Mouse (Mus musculus): Measurements from ENCODE around the gene Plekhm2. TPM values are rescaled to one million over a fixed set of nuclear protein-coding genes. Genes with fewer than 3 reads are reported as not detected.

Plekhm2 gene
- total and polyA plus RNA-seq, 3 experiments: 12.4 to 28.2 (median 13.7) TPM

GRCm38 (mm10) chr4:141679016-141679415 is 14.3 kb upstream of the Plekhm2 start:
- no peak for TF ChIP-seq MAZ (IDR thresholded peaks at IDR 0.05; ENCODE audit: low read depth, low read length)
- TF ChIP-seq GABPA (IDR thresholded peaks at IDR 0.05; ENCODE audit: insufficient replicate concordance, low read depth, low read length): no peak
- no peak for TF ChIP-seq CTCF (conservative IDR thresholded peaks at IDR 0.05 in 1 of 2, IDR thresholded peaks at IDR 0.05 in 1 of 2; ENCODE audit: low read depth in 2 of 2, low read length in 2 of 2)
- TF ChIP-seq E2F4 (IDR thresholded peaks at IDR 0.05; ENCODE audit: insufficient replicate concordance, low read depth, low read length): no peak
- no peak for TF ChIP-seq NELFE (IDR thresholded peaks at IDR 0.05; ENCODE audit: low read depth, low read length)
- no peak for TF ChIP-seq IRF4 (IDR thresholded peaks at IDR 0.05; ENCODE audit: low read depth, low read length)
- no peak for TF ChIP-seq EP300 (IDR thresholded peaks at IDR 0.05; ENCODE audit: low read length)
- TF ChIP-seq BHLHE40 (IDR thresholded peaks at IDR 0.05; ENCODE audit: low read depth, low read length): no peak
- no peak for TF ChIP-seq TBP (conservative IDR thresholded peaks at IDR 0.05; ENCODE audit: low read depth, low read length)
- TF ChIP-seq MAFK (IDR thresholded peaks at IDR 0.05; ENCODE audit: insufficient replicate concordance, low read length): no peak
- no peak for TF ChIP-seq ZMIZ1 (IDR thresholded peaks at IDR 0.05; ENCODE audit: low read depth, low read length)
- TF ChIP-seq POLR2A (IDR thresholded peaks at IDR 0.05; ENCODE audit: low read depth, low read length): no peak
- H3K9me3 ChIP-seq (replicated peaks; ENCODE audit: low read length): no peaks in the 10 kb centered on the region
- H3K9ac ChIP-seq (ENCODE audit: insufficient read depth, low read depth): no peak overlapping the region
- peaks cover 13 to 28% of the 10 kb centered on the region in 2 experiments for H3K4me1 ChIP-seq (ENCODE audit: control insufficient read depth in 1 of 2, insufficient read depth in 2 of 2)
- no peaks in the 10 kb centered on the region for H3K27me3 ChIP-seq (replicated peaks)
- H3K27ac ChIP-seq (ENCODE audit: insufficient read depth, low read depth): no peak overlapping the region
- dilution Hi-C loops (cut with MboI; ENCODE audit: extremely low pct_ligation_motif_present, extremely low pct_unique_long_range_greater_than_20kb, low sequenced_read_pairs): no loop called here
- no peak for DNase-seq (ENCODE audit: extremely low read depth)
- H3K79me2 ChIP-seq (replicated peaks; ENCODE audit: control insufficient read depth, extremely low read depth, insufficient read depth, poor library complexity, severe bottlenecking): no peaks in the 10 kb centered on the region
- H3K4me2 ChIP-seq (ENCODE audit: insufficient read depth, low read depth, poor library complexity, severe bottlenecking): no peak overlapping the region
- no peak overlapping the region for H3K4me3 ChIP-seq (replicated peaks in 1 of 3; ENCODE audit: low read depth in 2 of 3, low read length in 2 of 3, poor library complexity in 1 of 3)
- in situ Hi-C loops (cut with MboI; ENCODE audit: low pct_ligation_motif_present, low pct_unique_long_range_greater_than_20kb, low sequenced_read_pairs): no loop called here
- peaks cover 13 to 44% of the 10 kb centered on the region in 2 experiments for H3K36me3 ChIP-seq (replicated peaks in 1 of 2; ENCODE audit: control insufficient read depth in 1 of 2, insufficient read depth in 1 of 2, low read length in 1 of 2)

- peaks cover 13 to 24% of the 10 kb centered on the region in 2 experiments for H3K4me1 ChIP-seq (ENCODE audit: control insufficient read depth in 1 of 2, insufficient read depth in 2 of 2)
- TF ChIP-seq JUN (IDR thresholded peaks at IDR 0.05; ENCODE audit: insufficient read depth, low read depth, low read length) (no peak), HCFC1 (IDR thresholded peaks at IDR 0.05; ENCODE audit: low read depth, low read length) (no peak), SIN3A (IDR thresholded peaks at IDR 0.05; ENCODE audit: low read length) (no peak), RAD21 (IDR thresholded peaks at IDR 0.05; ENCODE audit: low read depth, low read length) (no peak), JUND (conservative IDR thresholded peaks at IDR 0.05; ENCODE audit: low read depth, low read length) (no peak), MAZ (IDR thresholded peaks at IDR 0.05; ENCODE audit: low read depth, low read length) (no peak), CHD2 (IDR thresholded peaks at IDR 0.05; ENCODE audit: low read length) (no peak), ZMIZ1 (IDR thresholded peaks at IDR 0.05; ENCODE audit: low read depth, low read length) (no peak), USF1 (IDR thresholded peaks at IDR 0.05; ENCODE audit: low read depth, low read length) (peak; percentile 40), ZC3H11A (IDR thresholded peaks at IDR 0.05; ENCODE audit: low read depth, low read length) (no peak), MXI1 (IDR thresholded peaks at IDR 0.05; ENCODE audit: low read depth, low read length) (no peak; the same call in 1 of the 2 replicates), KAT2A (IDR thresholded peaks at IDR 0.05; ENCODE audit: insufficient replicate concordance, low read length) (no peak), ZNF384 (IDR thresholded peaks at IDR 0.05; ENCODE audit: low read depth, low read length) (no peak), ETS1 (conservative IDR thresholded peaks at IDR 0.05; ENCODE audit: low read depth, low read length) (no peak), CTCF (conservative IDR thresholded peaks at IDR 0.05 in 1 of 2, IDR thresholded peaks at IDR 0.05 in 1 of 2; ENCODE audit: low read depth in 2 of 2, low read length in 2 of 2) (no peak), NELFE (IDR thresholded peaks at IDR 0.05; ENCODE audit: low read depth, low read length) (no peak), PAX5 (IDR thresholded peaks at IDR 0.05; ENCODE audit: low read length) (no peak), CHD1 (IDR thresholded peaks at IDR 0.05; ENCODE audit: low read depth, low read length) (no peak), BHLHE40 (IDR thresholded peaks at IDR 0.05; ENCODE audit: low read depth, low read length) (peak; percentile 64; the same call in 1 of the 2 replicates), TBP (conservative IDR thresholded peaks at IDR 0.05; ENCODE audit: low read depth, low read length) (no peak), EP300 (IDR thresholded peaks at IDR 0.05; ENCODE audit: low read length) (0 out of 2 replicates have a peak, but pooled peaks have one; percentile 11), GABPA (IDR thresholded peaks at IDR 0.05; ENCODE audit: insufficient replicate concordance, low read depth, low read length) (no peak), POLR2AphosphoS2 (IDR thresholded peaks at IDR 0.05; ENCODE audit: low read depth, low read length) (peak; percentile 48; the same call in 1 of the 2 replicates), E2F4 (IDR thresholded peaks at IDR 0.05; ENCODE audit: insufficient replicate concordance, low read depth, low read length) (no peak), POLR2A (IDR thresholded peaks at IDR 0.05; ENCODE audit: low read depth, low read length) (no peak), ELF1 (IDR thresholded peaks at IDR 0.05; ENCODE audit: low read depth, low read length) (no peak), MYC (IDR thresholded peaks at IDR 0.05; ENCODE audit: low read depth, low read length) (no peak), NRF1 (IDR thresholded peaks at IDR 0.05; ENCODE audit: low read depth, low read length) (no peak), MEF2A (IDR thresholded peaks at IDR 0.05; ENCODE audit: borderline replicate concordance, low read depth, low read length) (no peak)
Measured at GRCm38 (mm10) chr4:141676462-141676979, 11.8 kb upstream of the Plekhm2 start.

More at GRCm38 (mm10) chr4:141676462-141676979, 11.8 kb upstream of the Plekhm2 start:
- in situ Hi-C loops (cut with MboI; ENCODE audit: low pct_ligation_motif_present, low pct_unique_long_range_greater_than_20kb, low sequenced_read_pairs) (no loop called here), dilution Hi-C loops (cut with MboI; ENCODE audit: extremely low pct_ligation_motif_present, extremely low pct_unique_long_range_greater_than_20kb, low sequenced_read_pairs) (no loop called here)
- Histone ChIP-seq H3K79me2 (replicated peaks; ENCODE audit: control insufficient read depth, extremely low read depth, insufficient read depth, poor library complexity, severe bottlenecking) (no peaks in the 10 kb centered on the region), H3K27me3 (replicated peaks) (no peaks in the 10 kb centered on the region), H3K36me3 (replicated peaks in 1 of 2; ENCODE audit: control insufficient read depth in 1 of 2, insufficient read depth in 1 of 2, low read length in 1 of 2) (peaks cover 0 to 20% of the 10 kb centered on the region in 2 experiments), H3K4me3 (replicated peaks in 1 of 3; ENCODE audit: low read depth in 2 of 3, low read length in 2 of 3, poor library complexity in 1 of 3) (no peak overlapping the region), H3K9me3 (replicated peaks; ENCODE audit: low read length) (no peaks in the 10 kb centered on the region), H3K27ac (ENCODE audit: insufficient read depth, low read depth) (no peak overlapping the region), H3K9ac (ENCODE audit: insufficient read depth, low read depth) (no peak overlapping the region), H3K4me2 (ENCODE audit: insufficient read depth, low read depth, poor library complexity, severe bottlenecking) (no peak overlapping the region)
- no peak for DNase-seq (ENCODE audit: extremely low read depth)
